Mouse (Mus musculus): ENCODE data around the gene Rpl27. TPM values are rescaled to one million over a fixed set of nuclear protein-coding genes. Genes with fewer than 3 reads are reported as not detected.
"Not testable (repeated sequence)": the region's sequence is repeated elsewhere in the genome, so short reads cannot be mapped to it uniquely, and the experiment has no call there.

Gene Rpl27
- total RNA-seq, 1 experiment from 2014 or later: 281 TPM

DNA sequence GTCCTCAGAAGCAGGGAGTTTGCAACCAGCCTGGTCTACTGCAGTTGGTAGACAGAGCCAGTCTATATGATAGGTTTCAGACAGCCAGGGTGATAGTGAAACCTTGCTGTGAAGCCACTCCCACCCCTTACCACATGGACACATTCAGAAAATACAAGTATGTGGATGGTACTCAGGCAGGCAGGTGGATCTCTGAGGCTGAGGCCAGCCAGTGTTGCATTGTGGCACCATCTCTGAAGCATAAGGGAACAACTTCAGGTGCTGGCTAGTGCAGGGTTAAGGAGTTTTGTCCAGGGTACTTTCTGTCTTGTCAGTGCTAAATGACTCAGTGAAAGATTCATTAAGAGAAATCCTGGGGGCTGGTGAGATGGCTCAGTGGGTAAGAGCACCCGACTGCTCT is 4.2 kb downstream of the Rpl27 start:
- ATAC-seq (ENCODE audit: extremely low read depth, insufficient number of reproducible peaks, low FRiP score, poor library complexity, severe bottlenecking): no peak

GRCm38 (mm10) chr11:101446860-101447259 is 4.8 kb downstream of the Rpl27 start:
- ATAC-seq (ENCODE audit: extremely low read depth, insufficient number of reproducible peaks, low FRiP score, poor library complexity, severe bottlenecking): not testable (repeated sequence)

DNA sequence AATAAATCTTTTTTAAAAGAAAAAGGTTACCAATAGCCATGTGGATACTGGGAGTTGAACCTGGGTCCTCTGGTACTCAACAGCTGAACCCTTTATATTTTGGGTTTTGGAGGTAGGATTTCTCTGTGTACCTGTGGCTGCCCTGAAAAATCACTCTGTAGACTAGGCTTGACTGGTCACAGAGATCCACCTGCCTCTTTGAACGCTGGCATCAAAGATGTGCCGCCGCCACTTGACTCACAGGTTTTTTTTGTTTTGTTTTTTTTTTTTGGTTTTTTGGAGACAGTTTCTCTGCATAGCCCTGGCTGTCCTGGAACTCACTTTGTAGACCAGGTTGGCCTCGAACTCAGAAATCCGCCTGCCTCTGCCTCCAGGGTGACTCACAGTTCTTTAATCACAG is 5.7 kb downstream of the Rpl27 start:
- no peak for ATAC-seq (ENCODE audit: extremely low read depth, insufficient number of reproducible peaks, low FRiP score, poor library complexity, severe bottlenecking)

DNA sequence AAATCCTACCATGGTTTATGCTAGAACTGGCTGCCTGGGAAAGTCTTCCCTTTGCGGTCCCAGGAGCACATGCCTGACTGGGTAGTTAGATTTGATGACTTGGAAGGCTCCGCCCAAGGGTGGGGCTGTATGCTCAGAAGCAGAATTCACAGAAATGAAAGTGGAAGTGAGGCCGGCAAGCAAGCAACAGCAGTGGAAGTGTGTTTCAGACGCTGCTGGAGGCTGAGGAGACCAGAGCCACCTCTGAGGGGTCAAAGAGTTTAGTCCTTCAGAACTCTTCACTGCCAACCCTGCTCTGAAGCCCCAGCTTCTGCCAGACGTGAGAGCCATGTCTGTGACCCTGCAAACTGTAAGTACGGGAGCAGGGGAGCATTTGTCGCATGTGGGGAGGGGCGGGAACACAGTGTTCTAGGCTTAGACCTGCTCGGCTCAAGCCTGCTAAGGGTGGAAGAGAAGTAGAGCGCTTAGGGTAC is 6.2 kb downstream of the Rpl27 start, which contains the start of gene Ifi35:
TSS of gene Ifi35 (plus strand) at position 134 of the 473 bp plus-strand sequence.
- ATAC-seq (ENCODE audit: extremely low read depth, insufficient number of reproducible peaks, low FRiP score, poor library complexity, severe bottlenecking): peak; percentile 94

DNA sequence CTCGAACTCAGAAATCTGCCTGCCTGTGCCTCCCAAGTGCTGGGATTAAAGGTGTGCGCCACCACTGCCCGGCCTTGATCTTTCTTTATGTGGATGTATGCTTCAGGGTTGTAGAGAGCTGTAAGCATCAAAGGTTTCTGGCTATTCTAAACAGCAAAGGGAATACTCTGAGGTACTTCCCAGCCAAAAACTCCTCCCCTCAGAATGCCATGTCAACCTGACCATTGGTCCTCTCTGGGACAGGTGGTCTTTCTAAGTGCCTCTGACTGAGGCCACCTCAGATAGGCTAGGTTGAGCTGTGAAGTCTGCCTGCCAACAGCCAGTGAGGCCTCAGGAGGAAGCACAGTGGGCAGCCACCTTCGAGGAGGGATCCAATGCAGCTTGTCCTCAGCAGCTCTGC is 6.8 kb downstream of the Rpl27 start:
- peak; percentile 30; the same call in 1 of the 2 replicates for ATAC-seq (ENCODE audit: extremely low read depth, insufficient number of reproducible peaks, low FRiP score, poor library complexity, severe bottlenecking)

- ATAC-seq (ENCODE audit: extremely low read depth, insufficient number of reproducible peaks, low FRiP score, poor library complexity, severe bottlenecking): not testable (repeated sequence)
These were observed 7.5 kb downstream of the Rpl27 start for GRCm38 (mm10) chr11:101449596-101449995.

- ATAC-seq (ENCODE audit: extremely low read depth, insufficient number of reproducible peaks, low FRiP score, poor library complexity, severe bottlenecking): no peak
These were observed 8.3 kb downstream of the Rpl27 start for GRCm38 (mm10) chr11:101450394-101450793.

- no peak for ATAC-seq (ENCODE audit: extremely low read depth, insufficient number of reproducible peaks, low FRiP score, poor library complexity, severe bottlenecking)
These were observed 9.4 kb downstream of the Rpl27 start for GRCm38 (mm10) chr11:101451536-101451935.

DNA sequence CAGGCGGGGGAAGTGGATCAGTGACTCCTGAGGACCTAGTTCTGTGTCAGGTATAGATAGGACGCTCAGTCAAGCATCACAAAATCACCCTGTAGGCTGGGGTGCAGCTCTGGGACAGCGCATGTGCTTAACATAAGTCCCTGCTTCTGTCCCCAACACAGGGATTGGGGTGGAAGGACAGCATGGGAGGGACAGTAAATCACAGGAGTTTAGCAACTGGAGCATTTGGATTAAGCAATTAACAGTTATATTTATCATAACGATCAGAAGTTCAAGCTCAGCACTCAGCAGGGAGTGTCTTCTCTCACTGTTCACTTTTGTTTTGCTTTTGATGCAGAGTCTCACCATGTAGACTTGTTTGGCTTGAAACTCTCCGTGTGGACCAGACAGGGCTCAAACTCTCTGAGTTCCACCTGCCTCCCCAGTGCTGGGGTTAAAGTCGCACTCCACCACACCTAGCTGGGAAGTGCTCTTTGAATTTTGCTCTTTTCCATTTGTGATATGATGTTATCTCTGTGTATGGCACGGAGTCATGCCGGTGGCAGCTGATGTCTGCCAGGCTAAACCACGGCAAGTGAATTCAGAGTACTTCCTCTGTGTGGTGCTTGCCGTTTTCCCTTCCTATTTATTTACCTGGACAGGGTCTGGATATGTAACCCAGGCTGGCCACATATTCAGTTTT is 10.1 kb downstream of the Rpl27 start:
- ATAC-seq (ENCODE audit: extremely low read depth, insufficient number of reproducible peaks, low FRiP score, poor library complexity, severe bottlenecking): no peak

GRCm38 (mm10) chr11:101454702-101455101 is 12.6 kb downstream of the Rpl27 start:
- no peak for ATAC-seq (ENCODE audit: extremely low read depth, insufficient number of reproducible peaks, low FRiP score, poor library complexity, severe bottlenecking)

DNA sequence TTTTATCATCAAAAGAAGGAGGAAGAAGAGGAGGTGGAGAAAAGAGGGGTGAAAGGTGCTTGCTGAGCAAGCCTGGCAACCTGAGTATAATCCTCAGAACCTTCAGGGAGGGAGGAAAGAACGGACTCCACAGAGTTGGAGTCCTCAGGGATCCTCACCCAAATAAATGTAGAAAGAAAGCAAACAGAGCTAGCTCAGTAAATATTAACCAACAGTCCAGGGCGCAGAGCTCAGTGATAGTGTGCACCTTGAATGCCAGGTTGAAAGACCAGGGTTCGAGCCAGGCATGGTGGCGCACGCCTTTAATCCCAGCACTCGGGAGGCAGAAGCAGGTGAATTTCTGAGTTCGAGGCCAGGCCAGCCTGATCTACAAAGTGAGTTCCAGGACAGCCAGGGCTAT is 13.5 kb downstream of the Rpl27 start:
- ATAC-seq (ENCODE audit: extremely low read depth, insufficient number of reproducible peaks, low FRiP score, poor library complexity, severe bottlenecking): no peak

DNA sequence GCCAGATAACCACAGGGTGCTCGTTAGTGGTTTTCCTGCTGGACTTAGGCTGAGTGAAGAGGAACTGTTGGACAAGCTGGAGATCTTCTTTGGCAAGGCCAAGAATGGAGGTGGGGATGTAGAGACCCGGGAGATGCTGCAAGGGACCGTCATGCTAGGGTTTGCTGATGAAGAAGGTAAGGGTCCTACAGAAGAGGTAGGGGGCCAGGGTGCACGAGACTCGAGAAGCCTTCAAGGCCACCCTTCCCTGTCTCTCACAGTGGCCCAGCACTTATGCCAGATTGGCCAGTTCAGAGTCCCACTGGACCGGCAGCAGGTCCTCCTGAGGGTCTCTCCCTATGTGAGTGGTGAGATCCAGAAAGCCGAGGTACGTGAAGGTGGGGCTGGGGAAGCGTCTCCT is 15.5 kb downstream of the Rpl27 start:
- ATAC-seq (ENCODE audit: extremely low read depth, insufficient number of reproducible peaks, low FRiP score, poor library complexity, severe bottlenecking): no peak

- ATAC-seq (ENCODE audit: extremely low read depth, insufficient number of reproducible peaks, low FRiP score, poor library complexity, severe bottlenecking): no peak
These were observed 16.1 kb downstream of the Rpl27 start for GRCm38 (mm10) chr11:101458217-101458616.

- no peak for ATAC-seq (ENCODE audit: extremely low read depth, insufficient number of reproducible peaks, low FRiP score, poor library complexity, severe bottlenecking)
These were observed 17.6 kb downstream of the Rpl27 start for GRCm38 (mm10) chr11:101459716-101460115.

GRCm38 (mm10) chr11:101460321-101460720 is 18.2 kb downstream of the Rpl27 start:
- no peak for ATAC-seq (ENCODE audit: extremely low read depth, insufficient number of reproducible peaks, low FRiP score, poor library complexity, severe bottlenecking)

- no peak for ATAC-seq (ENCODE audit: extremely low read depth, insufficient number of reproducible peaks, low FRiP score, poor library complexity, severe bottlenecking)
These were observed 20.0 kb downstream of the Rpl27 start for GRCm38 (mm10) chr11:101462141-101462540.

GRCm38 (mm10) chr11:101462583-101463440 is 20.7 kb downstream of the Rpl27 start:
- ATAC-seq (ENCODE audit: extremely low read depth, insufficient number of reproducible peaks, low FRiP score, poor library complexity, severe bottlenecking): no peak

GRCm38 (mm10) chr11:101464211-101465100 is 22.4 kb downstream of the Rpl27 start, which contains the start of gene Rnd2:
TSS of gene Rnd2 (plus strand) at chr11:101464999.
- no peak for ATAC-seq (ENCODE audit: extremely low read depth, insufficient number of reproducible peaks, low FRiP score, poor library complexity, severe bottlenecking)
